Mouse (Mus musculus) hindbrain, embryonic 11.5 days (tissue): ENCODE data around the gene Phospho1. TPM values are rescaled to one million over a fixed set of nuclear protein-coding genes. Genes with fewer than 3 reads are reported as not detected.
A peak's percentile ranks its signal among the peaks of the same experiment; 100 is the strongest.

Experiments used
- ATAC-seq: fragments of 200-750 bp; cut with Nextera tagmentation; 2 replicates; pipeline ENCODE4 v1.8.0; 2017; ENCODE audit warnings: mild to moderate bottlenecking, moderate TSS enrichment, moderate library complexity; ENCODE audit not compliant: low FRiP score
- DNase-seq: peaks from one replicate; pipeline ENCODE4 v3.0.0-alpha.2; 2015; ENCODE audit warnings: low spot score
- H3K27ac ChIP-seq: fragments of 300-500 bp; sonication (generic); 2 replicates; pipeline ENCODE4 v1.5.1; 2014; ENCODE audit warnings: mild to moderate bottlenecking, low read depth, low read length
- H3K27me3 ChIP-seq: fragments of 300-500 bp; sonication (generic); 2 replicates; pipeline ENCODE4 v1.6.1; 2014; ENCODE audit warnings: mild to moderate bottlenecking, low read length, moderate library complexity, mixed read lengths; ENCODE audit not compliant: control insufficient read depth, insufficient read depth
- H3K36me3 ChIP-seq: fragments of 300-500 bp; sonication (generic); 2 replicates; pipeline ENCODE4 v1.6.1; 2014; ENCODE audit warnings: mild to moderate bottlenecking, low read length, moderate library complexity, mixed read lengths; ENCODE audit not compliant: control insufficient read depth, insufficient read depth
- H3K4me1 ChIP-seq: fragments of 300-500 bp; sonication (generic); replicated peaks from 2 replicates; pipeline ENCODE4 v1.6.1; 2014; ENCODE audit warnings: low read length, mixed read lengths; ENCODE audit not compliant: control insufficient read depth, insufficient read depth
- H3K4me2 ChIP-seq: fragments of 300-500 bp; sonication (generic); replicated peaks from 2 replicates; pipeline ENCODE4 v1.6.1; 2014; ENCODE audit warnings: mild to moderate bottlenecking, low read depth, low read length
- H3K4me3 ChIP-seq: fragments of 300-500 bp; sonication (generic); 2 replicates; pipeline ENCODE4 v1.5.1; 2014; ENCODE audit warnings: low read depth, low read length
- H3K9ac ChIP-seq: fragments of 300-500 bp; sonication (generic); 2 replicates; pipeline ENCODE4 v1.6.1; 2014; ENCODE audit warnings: low read depth, low read length
- H3K9me3 ChIP-seq: fragments of 300-500 bp; sonication (generic); 2 replicates; pipeline ENCODE4 v1.6.1; 2016; ENCODE audit warnings: low read length; ENCODE audit not compliant: control insufficient read depth
- WGBS: fragments of 180-500 bp; shearing (Covaris S2); extraction: QIAGEN DNeasy Blood & Tissue Kit; methylation state at CpG from one replicate; pipeline ENCODE4 v1.1.7; 2014; 5-methylcytosine and 5-hydroxymethylcytosine counted together
- polyA plus RNA-seq: library from polyadenylated mRNA; unstranded; fragments of >200 nt; fragmentation: Nextera tagmentation; extraction: Ambion mirVana; gene quantifications from 2 replicates; pipeline ENCODE4 v1.2.1, GENCODE M21; 2014

Gene Phospho1
- polyA plus RNA-seq, 1 experiment from 2014 or later, result not detected

DNA sequence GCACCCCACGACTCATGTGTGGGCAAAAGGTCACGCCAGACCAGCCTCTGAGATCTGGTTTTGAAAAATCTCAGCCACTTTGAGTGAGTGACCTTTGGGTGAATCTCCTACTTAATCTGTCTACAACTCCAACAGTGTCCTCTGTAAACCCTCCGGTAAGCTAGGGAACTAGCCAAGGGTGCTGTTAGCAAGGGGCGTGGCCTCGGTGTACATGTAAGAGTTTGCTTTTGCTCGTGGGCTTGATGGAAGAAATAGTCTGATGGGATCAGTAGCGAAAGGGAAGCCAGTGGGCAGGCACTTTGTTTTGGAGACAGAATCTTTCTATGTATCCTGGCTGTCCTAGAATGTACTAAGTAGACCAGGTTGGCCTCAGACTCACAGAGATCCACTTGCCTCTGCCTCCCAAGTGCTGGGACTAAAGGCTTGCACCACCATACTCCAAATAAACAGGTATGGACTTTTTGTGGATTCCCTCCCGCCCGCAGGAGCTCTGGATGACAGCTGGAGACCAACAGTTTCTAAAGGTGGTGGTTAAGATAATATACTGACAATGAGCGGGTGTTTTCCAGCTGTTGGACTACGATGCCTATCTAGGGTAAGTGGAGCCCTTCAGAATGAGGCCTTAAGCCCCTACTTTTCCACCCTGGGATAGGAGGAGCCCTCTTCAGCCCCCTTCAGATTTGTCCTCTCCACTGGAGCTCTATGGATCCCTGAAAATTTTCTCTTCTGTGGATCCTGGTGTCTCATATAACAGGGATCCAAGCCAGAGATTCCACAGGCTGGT, 4.1 kb downstream of the Phospho1 start:
- ATAC-seq (no peak), DNase-seq (no peak)
- no peak overlapping the region for H3K4me3 ChIP-seq
- H3K36me3 ChIP-seq, result no peaks in the 10 kb centered on the region
- H3K9ac ChIP-seq, result no peak overlapping the region
- H3K4me2 ChIP-seq, result no peak overlapping the region
- H3K9me3 ChIP-seq, result no peaks in the 10 kb centered on the region
- H3K4me1 ChIP-seq, result peaks cover 4% of the 10 kb centered on the region; the same call in 1 of the 2 replicates
- WGBS, result 77% methylated on average over 11 of the region's 11 CpGs
- H3K27me3 ChIP-seq, result peaks cover 64% of the 10 kb centered on the region
- no peak overlapping the region for H3K27ac ChIP-seq

GRCm38 (mm10) chr11:95829526-95830050, 5.3 kb downstream of the Phospho1 start:
- H3K4me2 ChIP-seq, result no peak overlapping the region
- H3K36me3 ChIP-seq, result no peaks in the 10 kb centered on the region
- peaks cover 8% of the 10 kb centered on the region; the same call in 1 of the 2 replicates for H3K4me1 ChIP-seq
- DNase-seq, result no peak
- H3K9me3 ChIP-seq, result no peaks in the 10 kb centered on the region
- no peak overlapping the region for H3K9ac ChIP-seq
- ATAC-seq, result no peak
- 30% methylated on average over 4 of the region's 4 CpGs for WGBS
- no peak overlapping the region for H3K27ac ChIP-seq
- H3K27me3 ChIP-seq, result peaks cover 73% of the 10 kb centered on the region
- H3K4me3 ChIP-seq, result no peak overlapping the region

- H3K36me3 ChIP-seq, result no peaks in the 10 kb centered on the region
- H3K4me2 ChIP-seq, result peak overlapping the region; percentile 8
- no peak for ATAC-seq
- H3K9ac ChIP-seq, result no peak overlapping the region
- DNase-seq, result peak; percentile 56
- H3K27ac ChIP-seq, result no peak overlapping the region
- H3K27me3 ChIP-seq, result peaks cover 77% of the 10 kb centered on the region
- H3K4me3 ChIP-seq, result peak overlapping the region; percentile 23
- H3K4me1 ChIP-seq, result peaks cover 6% of the 10 kb centered on the region; the same call in 1 of the 2 replicates
- 3% methylated on average over 80 of the region's 80 CpGs for WGBS
- H3K9me3 ChIP-seq, result no peaks in the 10 kb centered on the region
These were observed 6.3 kb downstream of the Phospho1 start for GRCm38 (mm10) chr11:95830411-95831275.

DNA sequence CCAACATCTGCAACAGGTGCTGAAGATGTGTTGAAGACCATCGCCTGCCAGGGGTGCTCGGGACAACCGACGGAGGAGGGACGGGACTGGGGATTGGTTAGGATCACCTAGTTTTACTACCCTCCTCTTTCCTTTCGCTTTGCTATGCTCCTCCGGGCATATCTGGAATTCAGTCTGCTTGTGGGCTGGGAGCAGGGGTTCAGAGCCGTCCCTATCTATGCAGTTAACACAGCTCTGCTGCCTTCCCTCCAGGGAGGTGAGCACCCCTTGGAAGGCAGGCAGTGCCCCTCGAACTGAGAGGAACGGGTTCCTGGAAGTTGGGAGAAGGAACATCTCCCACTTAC, 6.9 kb downstream of the Phospho1 start:
- H3K9me3 ChIP-seq, result no peaks in the 10 kb centered on the region
- H3K4me3 ChIP-seq, result peak overlapping the region; percentile 15
- peaks cover 83% of the 10 kb centered on the region for H3K27me3 ChIP-seq
- DNase-seq (peak; percentile 55), ATAC-seq (no peak)
- no peak overlapping the region for H3K27ac ChIP-seq
- WGBS, result 7% methylated on average over 10 of the region's 10 CpGs
- no peak overlapping the region for H3K9ac ChIP-seq
- H3K4me2 ChIP-seq, result peak overlapping the region; percentile 8; the same call in 1 of the 2 replicates
- no peaks in the 10 kb centered on the region for H3K36me3 ChIP-seq
- peaks cover 6% of the 10 kb centered on the region; the same call in 1 of the 2 replicates for H3K4me1 ChIP-seq

DNA sequence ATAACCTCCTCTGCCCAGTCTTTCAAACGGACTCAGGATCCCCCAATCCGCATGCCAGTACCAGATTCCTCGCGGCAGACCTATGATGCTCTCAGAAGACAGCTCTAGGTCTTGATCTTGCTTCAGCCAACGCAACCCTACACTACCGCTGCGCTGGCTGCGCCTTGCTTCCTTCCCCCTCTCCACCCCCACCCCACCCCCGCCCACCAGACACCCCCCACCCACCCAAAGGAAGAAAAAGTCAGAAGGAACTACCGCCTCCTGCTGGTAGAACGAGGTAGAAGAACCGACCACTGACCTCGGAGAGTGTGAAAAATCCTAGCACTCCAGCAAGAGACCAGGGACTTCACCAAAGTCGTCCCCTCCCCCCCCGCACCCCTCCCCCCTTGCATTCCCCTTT, 7.3 kb downstream of the Phospho1 start:
- DNase-seq, result peak; percentile 56
- WGBS, result 4% methylated on average over 12 of the region's 15 CpGs
- no peak for ATAC-seq
- no peaks in the 10 kb centered on the region for H3K9me3 ChIP-seq
- no peak overlapping the region for H3K9ac ChIP-seq
- no peak overlapping the region for H3K4me3 ChIP-seq
- H3K4me1 ChIP-seq, result peaks cover 6% of the 10 kb centered on the region; the same call in 1 of the 2 replicates
- no peak overlapping the region for H3K4me2 ChIP-seq
- no peaks in the 10 kb centered on the region for H3K36me3 ChIP-seq
- peaks cover 81% of the 10 kb centered on the region for H3K27me3 ChIP-seq
- H3K27ac ChIP-seq, result no peak overlapping the region

DNA sequence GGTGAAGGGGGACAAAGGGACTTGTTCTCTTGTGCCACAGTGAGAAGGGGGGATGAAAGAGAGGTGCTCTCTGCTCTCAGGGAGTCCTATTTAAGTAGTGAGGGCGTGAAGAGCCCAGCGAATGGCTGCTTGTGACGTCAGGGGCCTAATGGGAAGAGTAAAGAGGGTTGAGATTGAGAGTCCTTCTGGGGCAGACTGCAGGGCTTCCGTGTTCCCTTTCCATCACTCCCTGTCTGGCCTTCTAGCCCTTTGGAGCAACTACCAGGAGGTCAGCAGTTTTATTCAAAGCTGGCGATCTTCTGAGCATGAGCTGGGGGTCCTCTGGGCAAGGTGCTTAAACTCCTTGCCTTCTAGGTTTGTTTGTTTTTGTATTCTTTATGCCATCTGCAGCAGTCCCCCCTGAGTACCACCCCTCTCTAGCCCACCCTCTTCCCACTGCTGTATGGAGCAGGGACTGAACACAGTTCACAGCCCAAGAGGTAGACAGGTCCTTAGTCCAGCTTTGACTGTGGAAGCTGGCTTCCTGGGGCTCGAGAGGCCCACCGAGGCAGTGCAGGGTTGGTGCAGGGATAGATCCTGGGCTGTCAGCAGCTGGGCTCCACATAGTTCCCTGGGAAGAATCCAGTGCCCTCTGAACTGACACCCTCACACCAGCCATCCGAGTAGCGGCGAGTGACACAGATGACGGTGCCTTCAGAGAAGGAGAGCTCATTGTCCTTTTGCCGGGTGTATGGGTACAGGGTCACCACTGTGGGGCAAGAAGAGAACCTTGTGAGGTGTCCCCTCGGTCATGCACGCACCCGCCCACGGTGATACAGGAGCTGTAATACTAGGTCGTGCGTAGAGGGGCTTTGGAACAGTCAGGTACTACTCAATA, 8.1 kb downstream of the Phospho1 start:
- WGBS, result 36% methylated on average over 18 of the region's 18 CpGs
- H3K9ac ChIP-seq, result no peak overlapping the region
- H3K27ac ChIP-seq, result no peak overlapping the region
- DNase-seq (peak; percentile 39), ATAC-seq (no peak)
- H3K4me1 ChIP-seq, result peaks cover 6% of the 10 kb centered on the region; the same call in 1 of the 2 replicates
- no peak overlapping the region for H3K4me3 ChIP-seq
- H3K4me2 ChIP-seq, result no peak overlapping the region
- peaks cover 80% of the 10 kb centered on the region for H3K27me3 ChIP-seq
- H3K9me3 ChIP-seq, result no peaks in the 10 kb centered on the region
- H3K36me3 ChIP-seq, result no peaks in the 10 kb centered on the region

- Histone ChIP-seq H3K27ac (no peak overlapping the region), H3K9me3 (no peaks in the 10 kb centered on the region), H3K4me3 (no peak overlapping the region), H3K27me3 (peaks cover 77% of the 10 kb centered on the region), H3K4me2 (no peak overlapping the region), H3K36me3 (no peaks in the 10 kb centered on the region), H3K4me1 (peaks cover 6% of the 10 kb centered on the region; the same call in 1 of the 2 replicates), H3K9ac (no peak overlapping the region)
- ATAC-seq, result no peak
- WGBS, result 19% methylated on average over 8 of the region's 8 CpGs
- peak; percentile 32 for DNase-seq
These were observed 8.8 kb downstream of the Phospho1 start for GRCm38 (mm10) chr11:95833006-95833570.
